Mouse (Mus musculus) lung, postnatal 0 days (tissue): ENCODE results near the gene E130114P18Rik. TPM values are rescaled to one million over a fixed set of nuclear protein-coding genes. Genes with fewer than 3 reads are reported as not detected.

Experiments used
- ATAC-seq: fragments of 200-750 bp; cut with Nextera tagmentation; 2 replicates; pipeline ENCODE4 v1.8.0; 2017; ENCODE audit warnings: moderate library complexity
- DNase-seq: peaks from one replicate; pipeline ENCODE4 v3.0.0-alpha.2; 2016; ENCODE audit warnings: low spot score
- H3K27ac ChIP-seq: fragments of 300-500 bp; sonication (generic); 2 replicates; pipeline ENCODE4 v1.5.1; 2014; ENCODE audit warnings: antibody characterized with exemption, mild to moderate bottlenecking, low read length, mixed read lengths
- H3K27me3 ChIP-seq: fragments of 300-500 bp; sonication (generic); replicated peaks from 2 replicates; pipeline ENCODE4 v1.6.1; 2014; ENCODE audit warnings: low read length, mixed read lengths; ENCODE audit not compliant: insufficient read depth
- H3K36me3 ChIP-seq: fragments of 300-500 bp; sonication (generic); 2 replicates; pipeline ENCODE4 v1.6.1; 2014; ENCODE audit warnings: low read length, mixed read lengths; ENCODE audit not compliant: insufficient read depth
- H3K4me1 ChIP-seq: fragments of 300-500 bp; sonication (generic); 2 replicates; pipeline ENCODE4 v1.6.1; 2014; ENCODE audit warnings: antibody characterized with exemption, low read depth, low read length, mixed read lengths; ENCODE audit not compliant: insufficient read depth
- H3K4me2 ChIP-seq: fragments of 300-500 bp; sonication (generic); replicated peaks from 2 replicates; pipeline ENCODE4 v1.6.1; 2014; ENCODE audit warnings: low read depth, mild to moderate bottlenecking, low read length, moderate library complexity, mixed read lengths
- H3K4me3 ChIP-seq: fragments of 300-500 bp; sonication (generic); 2 replicates; pipeline ENCODE4 v1.5.1; 2014; ENCODE audit warnings: low read depth, low read length
- H3K9ac ChIP-seq: fragments of 300-500 bp; sonication (generic); replicated peaks from 2 replicates; pipeline ENCODE4 v1.6.1; 2014; ENCODE audit warnings: low read depth, mild to moderate bottlenecking
- H3K9me3 ChIP-seq: fragments of 300-500 bp; sonication (generic); 2 replicates; pipeline ENCODE4 v1.6.1; 2016; ENCODE audit warnings: low read length, mixed read lengths
- CTCF ChIP-seq: IDR thresholded peaks from 2 replicates; pipeline ENCODE4 v1.5.1; 2016; ENCODE audit warnings: antibody characterized with exemption, mild to moderate bottlenecking
- EP300 ChIP-seq: IDR thresholded peaks from 2 replicates; pipeline ENCODE4 v1.6.1; 2016; ENCODE audit warnings: antibody characterized with exemption, mild to moderate bottlenecking, control low read depth
- WGBS: fragments of 180-500 bp; shearing (Covaris S2); extraction: QIAGEN DNeasy Blood & Tissue Kit; methylation state at CpG from one replicate; pipeline ENCODE4 v1.1.7; 2014; 5-methylcytosine and 5-hydroxymethylcytosine counted together
- polyA plus RNA-seq: library from polyadenylated mRNA; unstranded; fragments of >200 nt; fragmentation: Nextera tagmentation; extraction: Ambion mirVana; gene quantifications from 2 replicates; pipeline ENCODE4 v1.2.1, GENCODE M21; 2015

E130114P18Rik gene
- polyA plus RNA-seq, 1 experiment from 2014 or later = 0.76 TPM

DNA sequence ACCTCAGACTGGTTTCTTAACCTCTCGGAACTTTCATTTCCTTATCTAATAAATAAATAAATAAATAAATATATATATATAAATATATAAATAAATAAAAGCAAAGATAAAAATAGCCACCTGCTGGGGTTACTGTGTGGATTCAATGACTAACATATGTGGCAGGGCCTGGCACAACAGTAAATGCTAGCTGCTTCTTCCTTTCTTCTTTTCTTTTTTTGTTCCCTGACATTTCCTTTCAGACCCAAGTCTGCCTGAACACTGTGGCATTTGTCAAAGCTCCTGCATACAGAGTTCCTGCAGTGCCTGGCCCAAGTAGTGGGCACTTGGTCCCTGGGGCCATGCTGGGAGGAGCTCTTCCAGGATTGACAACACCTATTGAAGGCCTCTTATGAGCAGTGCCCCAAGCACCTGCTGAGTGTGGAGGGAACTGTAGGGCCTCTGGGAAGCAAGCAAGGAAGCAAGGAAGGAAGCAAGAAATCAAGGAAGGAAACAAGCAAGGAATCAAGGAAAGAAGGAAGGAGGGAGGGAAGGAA lies 142.1 kb downstream of the E130114P18Rik start:
- Histone ChIP-seq H3K4me3 (no peak overlapping the region), H3K4me2 (no peak overlapping the region), H3K27ac (no peak overlapping the region), H3K9ac (no peak overlapping the region), H3K36me3 (no peaks in the 10 kb centered on the region), H3K27me3 (no peaks in the 10 kb centered on the region), H3K4me1 (no peaks in the 10 kb centered on the region), H3K9me3 (no peaks in the 10 kb centered on the region)
- no peak for TF ChIP-seq EP300
- no peak for TF ChIP-seq CTCF
- ATAC-seq (no peak), DNase-seq (no peak)
- 53% methylated on average over 1 of the region's 1 CpGs for WGBS

DNA sequence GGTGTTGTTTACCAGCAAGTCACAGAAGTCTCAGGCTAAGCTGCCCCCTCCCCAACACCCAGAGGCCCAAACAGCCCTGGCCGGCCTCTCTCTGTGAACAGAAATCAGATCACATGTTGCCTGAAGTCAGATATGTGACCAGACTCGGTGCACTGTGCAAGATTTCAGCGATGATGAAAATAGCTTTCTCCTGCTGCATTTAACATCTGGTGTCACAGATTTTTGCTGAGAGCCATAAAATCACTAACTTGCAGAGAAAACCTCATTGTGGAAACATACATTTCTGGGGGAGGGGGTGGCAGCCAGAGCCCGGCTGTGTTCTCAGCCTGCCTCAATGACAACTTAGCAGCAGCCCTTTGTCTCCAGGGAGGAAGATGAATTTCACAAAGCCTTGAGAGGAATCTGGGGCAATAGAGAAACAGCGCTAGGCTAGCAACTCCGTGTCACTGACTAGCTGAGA lies 142.6 kb downstream of the E130114P18Rik start:
- H3K36me3 ChIP-seq = no peaks in the 10 kb centered on the region
- no peaks in the 10 kb centered on the region for H3K4me1 ChIP-seq
- H3K27ac ChIP-seq = no peak overlapping the region
- DNase-seq (no peak), ATAC-seq (no peak)
- H3K4me2 ChIP-seq = no peak overlapping the region
- no peaks in the 10 kb centered on the region for H3K9me3 ChIP-seq
- no peak overlapping the region for H3K4me3 ChIP-seq
- H3K27me3 ChIP-seq = no peaks in the 10 kb centered on the region
- TF ChIP-seq CTCF = no peak
- TF ChIP-seq EP300 = no peak
- no peak overlapping the region for H3K9ac ChIP-seq
- WGBS = 62% methylated on average over 6 of the region's 6 CpGs

DNA sequence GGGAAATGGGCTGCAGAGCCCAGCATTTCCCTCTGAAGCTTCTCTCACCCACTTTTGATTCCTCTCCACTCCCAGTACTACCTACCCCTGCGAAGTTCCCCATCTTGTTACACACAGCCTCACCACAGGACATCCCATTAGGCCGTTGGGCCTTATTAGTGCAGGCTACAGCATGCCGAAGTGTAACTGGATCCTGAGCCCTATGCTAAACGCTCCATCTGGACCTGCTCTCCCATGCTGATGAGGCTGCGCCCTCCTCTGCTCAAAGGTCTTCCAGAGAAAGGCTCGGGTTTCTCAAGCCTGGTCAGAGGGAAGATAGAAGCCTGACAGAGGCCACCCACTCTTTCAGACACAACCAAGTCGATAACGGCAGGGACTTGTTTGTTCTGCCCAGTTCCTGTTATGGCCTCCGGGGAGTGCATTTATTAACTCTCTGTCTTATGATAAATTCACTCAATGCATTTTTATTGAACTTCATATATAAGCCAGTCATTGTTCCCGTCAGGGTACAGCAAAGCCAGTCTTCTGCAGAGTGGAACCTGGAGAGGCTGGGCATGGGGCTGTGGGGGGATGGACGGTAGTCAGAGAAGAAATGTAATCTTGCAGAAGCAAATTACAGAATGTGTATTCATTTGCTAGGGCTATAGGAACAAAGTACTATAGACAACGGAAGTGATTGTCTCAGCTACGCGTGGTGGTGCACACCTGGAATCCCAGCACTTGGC lies 148.8 kb downstream of the E130114P18Rik start:
- H3K27me3 ChIP-seq = no peaks in the 10 kb centered on the region
- TF ChIP-seq EP300 = no peak
- TF ChIP-seq CTCF = peak; percentile 19; the same call in 1 of the 2 replicates
- no peak overlapping the region for H3K9ac ChIP-seq
- no peaks in the 10 kb centered on the region for H3K9me3 ChIP-seq
- no peak for ATAC-seq
- DNase-seq = no peak
- no peaks in the 10 kb centered on the region for H3K36me3 ChIP-seq
- peaks cover 6% of the 10 kb centered on the region; the same call in 1 of the 2 replicates for H3K4me1 ChIP-seq
- no peak overlapping the region for H3K4me3 ChIP-seq
- H3K27ac ChIP-seq = no peak overlapping the region
- WGBS = 31% methylated on average over 14 of the region's 14 CpGs
- H3K4me2 ChIP-seq = no peak overlapping the region

DNA sequence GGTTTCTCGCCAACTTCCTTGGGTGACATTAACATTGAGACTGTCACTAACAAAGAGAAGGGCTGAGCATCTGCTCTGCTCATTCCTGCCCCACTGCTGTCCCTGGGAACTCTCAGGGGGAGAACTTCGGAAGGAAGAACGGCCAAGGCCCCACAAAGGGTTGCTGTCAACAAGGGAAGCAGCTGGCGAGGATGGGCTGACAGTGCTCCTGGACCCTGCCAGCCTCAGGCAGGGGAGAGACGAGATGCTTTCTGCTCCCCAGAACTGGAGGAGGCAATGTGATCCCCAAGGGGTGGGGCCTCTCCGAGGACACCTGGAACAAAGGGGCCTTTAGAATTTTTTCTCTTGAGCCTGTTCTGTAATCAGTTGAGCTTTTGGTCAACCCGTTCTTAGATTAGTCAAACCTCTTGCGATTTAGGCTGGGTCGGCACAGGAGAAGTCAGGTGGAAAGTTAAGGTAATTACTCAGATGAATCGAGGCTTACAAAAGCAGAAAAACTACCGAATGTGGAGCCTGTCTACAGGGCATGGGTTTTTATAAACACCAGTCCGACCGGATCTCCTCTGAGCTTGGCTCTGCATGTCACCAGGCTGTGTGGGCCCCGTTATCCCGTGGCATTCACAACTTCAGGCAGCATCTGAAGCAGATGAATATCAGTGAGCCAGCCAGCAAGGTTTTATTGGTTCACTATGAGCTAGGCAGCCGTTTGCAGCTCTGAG lies 151.7 kb downstream of the E130114P18Rik start:
- Histone ChIP-seq H3K4me2 (no peak overlapping the region), H3K9ac (no peak overlapping the region), H3K36me3 (no peaks in the 10 kb centered on the region), H3K27me3 (no peaks in the 10 kb centered on the region), H3K4me1 (peaks cover 6% of the 10 kb centered on the region; the same call in 1 of the 2 replicates), H3K4me3 (no peak overlapping the region), H3K27ac (no peak overlapping the region), H3K9me3 (no peaks in the 10 kb centered on the region)
- TF ChIP-seq CTCF = no peak
- TF ChIP-seq EP300 = no peak
- DNase-seq (no peak), ATAC-seq (peak; percentile 32; the same call in 1 of the 2 replicates)
- WGBS = 31% methylated on average over 16 of the region's 16 CpGs

DNA sequence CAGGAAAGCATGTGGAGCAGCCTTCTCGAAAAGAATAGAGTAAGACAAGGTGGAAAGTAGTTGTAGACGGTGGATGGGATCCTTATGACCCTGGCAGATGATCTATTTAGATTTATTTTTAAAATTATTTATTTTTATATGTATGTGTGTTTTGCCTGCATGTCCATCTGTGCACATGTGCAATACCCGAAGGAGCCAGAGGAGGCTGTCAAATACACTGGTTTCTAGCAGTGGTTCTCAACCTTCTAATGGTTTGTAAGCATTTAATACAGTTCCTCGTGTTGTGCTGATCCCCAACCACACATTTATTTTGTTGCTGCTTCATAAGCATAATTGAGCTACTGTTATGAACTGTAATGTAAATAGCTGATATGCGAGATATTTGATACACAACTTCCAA lies 154.7 kb downstream of the E130114P18Rik start:
- H3K9me3 ChIP-seq = no peaks in the 10 kb centered on the region
- no peak overlapping the region for H3K9ac ChIP-seq
- H3K27me3 ChIP-seq = no peaks in the 10 kb centered on the region
- WGBS = 68% methylated on average over 5 of the region's 5 CpGs
- no peak overlapping the region for H3K4me3 ChIP-seq
- no peak for TF ChIP-seq EP300
- peak; percentile 66 for TF ChIP-seq CTCF
- DNase-seq = peak; percentile 22
- H3K36me3 ChIP-seq = no peaks in the 10 kb centered on the region
- H3K27ac ChIP-seq = no peak overlapping the region
- no peak overlapping the region for H3K4me2 ChIP-seq
- no peak; the same call in 1 of the 2 replicates for ATAC-seq
- H3K4me1 ChIP-seq = peaks cover 6% of the 10 kb centered on the region; the same call in 1 of the 2 replicates

DNA sequence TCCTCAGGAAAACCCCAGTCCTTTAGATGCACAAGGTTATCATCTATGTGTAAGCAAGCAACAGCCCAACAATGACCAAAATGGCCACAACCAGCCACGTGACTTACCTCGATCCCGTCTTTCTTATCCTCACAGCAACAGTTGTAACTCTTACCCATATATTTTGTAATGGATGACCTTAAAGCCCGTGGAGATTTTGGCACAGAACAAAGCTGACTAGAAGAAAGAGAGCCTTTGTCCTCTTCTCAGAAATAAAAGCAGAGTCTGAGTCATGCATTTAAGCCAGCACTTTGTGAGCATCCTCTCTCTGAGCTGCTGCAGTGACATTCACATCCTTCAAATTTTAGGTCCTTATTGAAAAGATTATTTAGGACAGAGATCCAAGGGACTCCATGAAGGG lies 156.1 kb downstream of the E130114P18Rik start:
- H3K36me3 ChIP-seq = no peaks in the 10 kb centered on the region

More for the DNA sequence above, 156.1 kb downstream of the E130114P18Rik start:
- H3K9me3 ChIP-seq = no peaks in the 10 kb centered on the region
- H3K9ac ChIP-seq = no peak overlapping the region
- no peak overlapping the region for H3K27ac ChIP-seq
- ATAC-seq = no peak
- no peak for DNase-seq
- peaks cover 6% of the 10 kb centered on the region; the same call in 1 of the 2 replicates for H3K4me1 ChIP-seq
- H3K4me3 ChIP-seq = no peak overlapping the region
- 80% methylated on average over 4 of the region's 4 CpGs for WGBS
- H3K4me2 ChIP-seq = no peak overlapping the region
- no peaks in the 10 kb centered on the region for H3K27me3 ChIP-seq
- TF ChIP-seq EP300 (no peak), CTCF (no peak)
